Mouse (Mus musculus): Measurements from ENCODE around the gene Abcb8. TPM values are rescaled to one million over a fixed set of nuclear protein-coding genes. Genes with fewer than 3 reads are reported as not detected.

The Abcb8 gene
- total and polyA plus RNA-seq, 2 experiments from 2014 or later = 44.6 to 64.1 TPM

DNA sequence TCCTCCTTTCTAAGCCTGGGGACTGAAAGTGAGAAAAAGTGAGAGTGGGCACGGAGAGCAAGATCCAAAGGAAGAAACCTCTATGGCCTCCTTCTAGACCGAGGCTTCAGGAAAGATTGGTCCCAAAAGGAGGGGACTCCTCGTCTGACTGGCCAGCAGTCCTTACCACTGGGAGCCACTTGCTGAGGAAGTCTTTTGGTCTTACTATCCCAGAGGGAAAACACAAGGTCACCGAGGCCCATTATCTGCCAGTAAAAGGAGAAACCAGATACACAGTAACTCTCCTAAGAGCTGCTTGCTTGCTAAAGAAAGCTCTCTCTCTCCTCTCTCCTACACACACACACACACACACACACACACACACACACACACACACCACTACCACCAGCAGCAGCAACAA is 40.1 kb upstream of the Abcb8 start:
- Histone ChIP-seq H3K27me3 (ENCODE audit: insufficient read depth, low read length) (no peaks in the 10 kb centered on the region), H3K4me3 (ENCODE audit: low read depth, low read length) (no peak overlapping the region), H3K9ac (no peak overlapping the region), H3K36me3 (ENCODE audit: insufficient read depth) (no peaks in the 10 kb centered on the region), H3K27ac (ENCODE audit: low read depth, low read length) (no peak overlapping the region), H3K9me3 (ENCODE audit: low read length) (no peaks in the 10 kb centered on the region), H3K4me1 (ENCODE audit: insufficient read depth) (peaks cover 12% of the 10 kb centered on the region; the same call in 1 of the 2 replicates), H3K4me2 (ENCODE audit: low read depth) (no peak overlapping the region)
- ATAC-seq (no peak), DNase-seq (no peak)
- TF ChIP-seq CTCF (IDR thresholded peaks at IDR 0.05; ENCODE audit: low read depth) = no peak
- WGBS = 39% methylated on average over 4 of the region's 4 CpGs

DNA sequence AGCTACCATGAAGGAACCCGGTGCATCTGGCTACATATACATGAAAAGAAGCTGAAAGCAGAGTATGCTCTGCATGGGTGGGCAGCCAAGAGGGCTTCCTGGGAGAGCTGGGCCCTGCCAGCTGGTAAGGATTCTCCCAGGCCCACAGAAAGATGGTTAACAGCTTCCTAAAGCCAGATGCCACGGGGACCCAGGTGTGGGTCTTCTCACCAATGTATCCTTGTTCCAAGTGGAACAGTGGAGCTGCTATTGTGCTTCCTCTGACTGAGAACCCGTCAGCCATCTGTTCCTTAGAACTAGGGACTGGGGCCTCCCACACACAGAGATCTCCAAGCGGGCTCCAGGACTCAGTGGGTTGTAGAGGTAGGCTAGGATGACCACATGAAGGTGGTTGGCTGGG is 36.7 kb upstream of the Abcb8 start:
- Histone ChIP-seq H3K27me3 (ENCODE audit: insufficient read depth, low read length) (no peaks in the 10 kb centered on the region), H3K4me3 (ENCODE audit: low read depth, low read length) (no peak overlapping the region), H3K4me1 (ENCODE audit: insufficient read depth) (peaks cover 8% of the 10 kb centered on the region; the same call in 1 of the 2 replicates), H3K4me2 (ENCODE audit: low read depth) (no peak overlapping the region), H3K36me3 (ENCODE audit: insufficient read depth) (no peaks in the 10 kb centered on the region), H3K9ac (no peak overlapping the region), H3K27ac (ENCODE audit: low read depth, low read length) (no peak overlapping the region), H3K9me3 (ENCODE audit: low read length) (no peaks in the 10 kb centered on the region)
- TF ChIP-seq CTCF (IDR thresholded peaks at IDR 0.05; ENCODE audit: low read depth) = no peak
- ATAC-seq (no peak), DNase-seq (no peak)
- 61% methylated on average over 4 of the region's 4 CpGs for WGBS

DNA sequence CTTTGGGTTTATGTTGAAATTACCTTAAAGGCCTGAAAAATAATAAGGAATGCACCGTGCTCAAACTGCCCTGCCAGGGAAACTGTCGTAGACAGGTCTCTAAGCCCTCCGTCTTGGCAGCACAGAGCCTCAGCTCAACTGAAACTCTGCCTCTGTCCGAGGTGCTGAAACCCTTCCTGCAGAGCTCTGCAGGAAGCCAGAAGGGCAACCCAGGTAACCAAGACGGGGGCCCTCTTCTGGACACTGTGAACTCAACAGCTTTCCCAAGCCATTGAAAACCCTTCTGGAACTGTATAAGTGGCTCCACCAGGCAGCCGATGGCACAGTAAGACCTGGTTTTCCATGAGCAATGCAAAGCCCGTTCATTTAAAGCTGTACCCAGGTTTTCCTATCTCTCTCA is 36.0 kb upstream of the Abcb8 start:
- H3K27me3 ChIP-seq (ENCODE audit: insufficient read depth, low read length) = no peaks in the 10 kb centered on the region
- ATAC-seq = no peak
- H3K4me1 ChIP-seq (ENCODE audit: insufficient read depth) = peaks cover 5% of the 10 kb centered on the region; the same call in 1 of the 2 replicates
- H3K4me2 ChIP-seq (ENCODE audit: low read depth) = no peak overlapping the region
- no peak overlapping the region for H3K4me3 ChIP-seq (ENCODE audit: low read depth, low read length)
- H3K9me3 ChIP-seq (ENCODE audit: low read length) = no peaks in the 10 kb centered on the region
- peak; percentile 40 for TF ChIP-seq CTCF (IDR thresholded peaks at IDR 0.05; ENCODE audit: low read depth)
- H3K27ac ChIP-seq (ENCODE audit: low read depth, low read length) = no peak overlapping the region
- H3K36me3 ChIP-seq (ENCODE audit: insufficient read depth) = no peaks in the 10 kb centered on the region
- DNase-seq = peak; percentile 55
- WGBS = 11% methylated on average over 7 of the region's 7 CpGs
- H3K9ac ChIP-seq = no peak overlapping the region

DNA sequence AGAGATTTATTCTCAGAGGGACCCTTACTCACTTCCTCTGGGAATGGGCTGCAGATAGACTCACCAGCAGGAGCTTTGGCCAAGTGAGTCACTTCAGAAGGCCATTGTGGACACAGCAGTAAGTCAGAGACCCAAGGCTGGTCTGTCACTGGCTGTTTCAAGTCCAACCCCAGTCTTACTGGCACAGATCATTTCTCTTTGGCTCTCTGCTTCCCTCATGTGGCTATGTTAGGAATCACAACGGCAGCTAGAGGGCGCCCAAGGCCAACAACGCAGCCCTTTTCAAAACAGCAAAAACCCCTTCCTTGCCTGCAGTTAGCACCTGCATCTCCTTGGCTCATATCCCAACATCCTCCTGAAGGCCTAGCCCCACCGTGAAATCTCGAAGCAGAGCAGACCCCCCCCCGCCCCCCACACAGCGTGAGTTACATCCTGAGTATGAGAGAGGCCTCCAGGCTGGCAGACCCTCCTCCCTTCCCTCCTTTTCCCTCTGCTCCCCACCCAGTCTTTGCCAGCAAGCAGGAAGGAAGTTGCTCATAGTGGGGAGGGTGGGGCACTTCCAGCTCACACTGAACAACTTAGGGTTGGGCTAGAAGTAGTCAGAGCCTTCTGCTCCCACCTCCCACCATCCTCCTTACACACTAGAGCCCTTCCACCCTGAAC is 32.5 kb upstream of the Abcb8 start:
- H3K4me2 ChIP-seq (ENCODE audit: low read depth) = no peak overlapping the region
- no peaks in the 10 kb centered on the region for H3K9me3 ChIP-seq (ENCODE audit: low read length)
- no peaks in the 10 kb centered on the region for H3K4me1 ChIP-seq (ENCODE audit: insufficient read depth)
- WGBS = under 1% methylated on average over 7 of the region's 7 CpGs
- no peaks in the 10 kb centered on the region for H3K27me3 ChIP-seq (ENCODE audit: insufficient read depth, low read length)
- no peaks in the 10 kb centered on the region for H3K36me3 ChIP-seq (ENCODE audit: insufficient read depth)
- H3K9ac ChIP-seq = no peak overlapping the region
- ATAC-seq (peak; percentile 84), DNase-seq (peak; percentile 92)
- H3K4me3 ChIP-seq (ENCODE audit: low read depth, low read length) = no peak overlapping the region
- TF ChIP-seq CTCF (IDR thresholded peaks at IDR 0.05; ENCODE audit: low read depth) = peak; percentile 99
- no peak overlapping the region for H3K27ac ChIP-seq (ENCODE audit: low read depth, low read length)

DNA sequence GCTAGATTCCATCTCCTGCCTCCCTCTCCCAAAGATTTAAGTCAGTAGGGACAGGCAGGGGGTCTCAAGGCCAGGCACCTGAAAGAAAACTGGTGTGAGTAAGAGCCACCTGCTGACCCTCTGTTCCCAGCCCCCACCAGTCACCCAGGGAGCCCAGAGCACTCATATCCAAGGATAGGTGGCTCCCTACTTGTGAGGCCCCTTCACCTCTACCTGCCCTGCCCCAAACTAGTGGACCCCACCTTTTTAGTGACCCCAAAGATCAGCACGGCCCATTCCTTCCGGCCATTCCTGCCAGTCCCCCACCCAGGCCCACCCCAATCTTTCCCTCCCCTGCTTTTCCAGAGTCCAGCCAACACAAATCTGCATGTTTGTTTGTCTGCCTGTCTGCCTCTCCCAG is 30.0 kb upstream of the Abcb8 start:
- no peak for DNase-seq
- ATAC-seq = no peak
- Histone ChIP-seq H3K4me2 (ENCODE audit: low read depth) (no peak overlapping the region), H3K27me3 (ENCODE audit: insufficient read depth, low read length) (no peaks in the 10 kb centered on the region), H3K4me3 (ENCODE audit: low read depth, low read length) (no peak overlapping the region), H3K36me3 (ENCODE audit: insufficient read depth) (no peaks in the 10 kb centered on the region), H3K9ac (no peak overlapping the region), H3K27ac (ENCODE audit: low read depth, low read length) (no peak overlapping the region), H3K9me3 (ENCODE audit: low read length) (no peaks in the 10 kb centered on the region), H3K4me1 (ENCODE audit: insufficient read depth) (no peaks in the 10 kb centered on the region)
- WGBS = 93% methylated on average over 2 of the region's 2 CpGs
- TF ChIP-seq CTCF (IDR thresholded peaks at IDR 0.05; ENCODE audit: low read depth) = no peak

DNA sequence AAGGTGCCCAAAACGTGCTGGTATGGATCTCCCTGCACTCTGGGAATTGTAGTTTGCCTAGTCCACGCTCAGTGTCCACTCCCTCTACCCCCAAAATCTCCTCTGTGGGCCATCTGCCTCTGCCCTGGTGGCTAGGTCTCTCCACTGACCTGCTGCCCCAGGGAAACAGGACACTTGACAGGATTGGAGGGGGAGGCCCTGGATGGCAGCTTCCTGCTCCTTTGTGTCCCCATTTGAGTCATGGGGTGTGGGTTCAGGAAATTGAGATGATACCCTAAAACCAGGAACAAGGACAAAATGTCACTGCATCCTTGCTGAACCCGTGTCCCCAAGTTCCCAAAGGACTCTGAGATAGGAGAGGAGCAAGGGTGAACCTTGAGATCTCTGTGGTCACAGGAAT is 29.4 kb upstream of the Abcb8 start:
- ATAC-seq = no peak
- no peak overlapping the region for H3K9ac ChIP-seq
- TF ChIP-seq CTCF (IDR thresholded peaks at IDR 0.05; ENCODE audit: low read depth) = no peak
- DNase-seq = no peak
- no peaks in the 10 kb centered on the region for H3K36me3 ChIP-seq (ENCODE audit: insufficient read depth)
- WGBS = 61% methylated on average over 3 of the region's 3 CpGs
- H3K4me3 ChIP-seq (ENCODE audit: low read depth, low read length) = no peak overlapping the region
- no peak overlapping the region for H3K27ac ChIP-seq (ENCODE audit: low read depth, low read length)
- H3K4me2 ChIP-seq (ENCODE audit: low read depth) = no peak overlapping the region
- no peaks in the 10 kb centered on the region for H3K9me3 ChIP-seq (ENCODE audit: low read length)
- H3K4me1 ChIP-seq (ENCODE audit: insufficient read depth) = no peaks in the 10 kb centered on the region
- H3K27me3 ChIP-seq (ENCODE audit: insufficient read depth, low read length) = no peaks in the 10 kb centered on the region

DNA sequence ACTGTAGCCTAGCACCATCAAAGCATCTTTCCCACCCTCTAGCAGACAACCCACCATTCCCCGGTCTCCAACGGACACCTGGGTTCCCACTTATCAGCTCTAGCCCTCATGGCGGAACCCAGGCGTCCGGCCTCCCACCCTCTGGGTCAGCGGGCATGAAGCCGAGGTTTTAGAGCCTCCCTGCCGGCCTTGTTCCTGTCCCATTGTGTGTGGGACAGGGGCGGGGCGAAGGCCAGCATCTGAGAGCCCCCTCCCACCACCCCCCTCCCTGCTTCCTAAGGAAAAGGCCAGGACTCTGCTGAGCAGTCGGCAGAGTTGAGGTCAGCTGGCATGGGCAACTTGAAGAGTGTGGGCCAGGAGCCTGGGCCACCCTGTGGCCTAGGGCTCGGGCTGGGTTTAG is 29.0 kb upstream of the Abcb8 start, which contains the start of gene Nos3:
Gene Nos3 (plus strand): TSS at position 303 of the 400 bp plus-strand sequence.
- H3K4me3 ChIP-seq (ENCODE audit: low read depth, low read length) = no peak within 1 kb of the TSS
- DNase-seq (no peak), ATAC-seq (no peak)
- 34% methylated on average over 12 of the region's 12 CpGs for WGBS
- H3K27ac ChIP-seq (ENCODE audit: low read depth, low read length) = no peak within 1 kb of the TSS
- no peak for TF ChIP-seq CTCF (IDR thresholded peaks at IDR 0.05; ENCODE audit: low read depth)
- no peak within 1 kb of the TSS for H3K9ac ChIP-seq
- H3K27me3 ChIP-seq (ENCODE audit: insufficient read depth, low read length) = no peaks in the 10 kb centered on the region
- no peaks in the 10 kb centered on the region for H3K9me3 ChIP-seq (ENCODE audit: low read length)
- H3K4me2 ChIP-seq (ENCODE audit: low read depth) = no peak within 1 kb of the TSS
- H3K36me3 ChIP-seq (ENCODE audit: insufficient read depth) = no peaks in the 10 kb centered on the region
- no peaks in the 10 kb centered on the region for H3K4me1 ChIP-seq (ENCODE audit: insufficient read depth)
